Mouse (Mus musculus) adrenal gland, postnatal 36 days (tissue): ENCODE results near the gene Shc1. TPM values are rescaled to one million over a fixed set of nuclear protein-coding genes. Genes with fewer than 3 reads are reported as not detected.

Source experiments
- DNase-seq, 2 experiments: peaks; one replicate each; pipeline ENCODE4 v3.0.0; 2021; ENCODE audit warnings: mixed read lengths in 1 of 2
- total RNA-seq, 2 experiments: library from RNA; stranded (reverse); gene quantifications; 2 replicates each; pipeline ENCODE4 v1.2.3; 2021

The Shc1 gene
- total RNA-seq, 2 experiments from 2014 or later, result 89.6 to 93.7 TPM

DNA sequence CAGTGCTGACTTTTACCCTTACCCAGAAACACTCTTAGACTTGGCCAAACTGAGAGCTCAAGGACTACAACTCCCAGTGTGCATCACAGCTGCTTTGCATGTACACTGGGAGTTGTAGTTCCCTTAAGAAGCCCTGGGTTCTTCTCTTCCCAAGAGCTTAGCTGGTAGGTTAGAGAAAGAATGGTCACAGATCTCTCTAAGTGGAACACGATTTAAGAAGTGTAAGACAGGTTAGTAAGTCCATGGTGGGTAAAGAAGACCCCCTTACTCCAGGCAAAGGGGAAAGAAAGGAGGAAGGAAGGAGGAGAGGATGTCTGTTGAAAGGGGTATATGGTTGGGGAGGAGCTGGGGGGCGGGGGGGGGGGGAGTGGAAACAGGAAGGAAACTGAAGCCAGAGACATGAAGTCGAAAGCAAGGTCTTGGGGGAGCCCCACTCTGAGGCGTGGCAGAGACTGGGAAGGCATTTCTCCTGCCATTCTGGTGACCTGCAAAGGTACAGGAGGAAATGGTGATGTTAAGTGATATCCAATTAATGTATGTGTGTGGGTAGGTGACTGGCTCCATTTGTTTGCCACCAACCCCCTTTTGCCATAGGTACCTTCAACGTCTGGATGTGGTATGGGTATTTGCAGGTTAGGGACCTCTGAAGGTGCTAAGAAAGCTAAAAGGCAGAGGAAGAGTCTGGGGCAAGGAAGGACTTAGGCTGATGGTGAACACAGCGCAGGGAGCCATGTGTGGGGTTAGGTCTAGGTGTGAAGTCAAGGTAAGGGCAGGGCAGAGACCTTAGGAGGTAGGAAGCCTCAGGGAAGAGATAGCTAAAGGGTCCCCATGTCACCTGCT is 29.1 kb upstream of the Shc1 start:
- no peak for DNase-seq

DNA sequence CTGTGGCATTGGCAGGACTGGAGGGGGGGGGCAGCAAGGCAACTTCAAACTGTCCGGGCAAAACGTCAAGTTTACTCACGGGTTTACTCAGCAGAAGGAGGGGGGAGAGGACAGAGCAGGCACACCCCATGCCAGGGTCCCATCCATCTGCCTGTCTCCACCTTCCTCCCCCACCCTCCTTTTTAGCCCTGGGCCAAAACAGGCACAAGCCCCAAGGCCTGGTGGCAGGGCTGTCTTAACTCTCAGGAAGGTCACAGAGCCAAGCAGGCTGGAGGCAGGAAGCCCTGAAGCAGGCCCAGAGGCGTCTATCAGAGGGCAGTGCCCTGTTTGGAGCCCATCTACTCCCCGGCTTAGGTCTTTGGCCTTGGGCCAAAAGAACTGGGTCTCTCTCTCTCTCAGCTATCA is 28.1 kb upstream of the Shc1 start:
- DNase-seq, result peak; percentile 81 to 88

DNA sequence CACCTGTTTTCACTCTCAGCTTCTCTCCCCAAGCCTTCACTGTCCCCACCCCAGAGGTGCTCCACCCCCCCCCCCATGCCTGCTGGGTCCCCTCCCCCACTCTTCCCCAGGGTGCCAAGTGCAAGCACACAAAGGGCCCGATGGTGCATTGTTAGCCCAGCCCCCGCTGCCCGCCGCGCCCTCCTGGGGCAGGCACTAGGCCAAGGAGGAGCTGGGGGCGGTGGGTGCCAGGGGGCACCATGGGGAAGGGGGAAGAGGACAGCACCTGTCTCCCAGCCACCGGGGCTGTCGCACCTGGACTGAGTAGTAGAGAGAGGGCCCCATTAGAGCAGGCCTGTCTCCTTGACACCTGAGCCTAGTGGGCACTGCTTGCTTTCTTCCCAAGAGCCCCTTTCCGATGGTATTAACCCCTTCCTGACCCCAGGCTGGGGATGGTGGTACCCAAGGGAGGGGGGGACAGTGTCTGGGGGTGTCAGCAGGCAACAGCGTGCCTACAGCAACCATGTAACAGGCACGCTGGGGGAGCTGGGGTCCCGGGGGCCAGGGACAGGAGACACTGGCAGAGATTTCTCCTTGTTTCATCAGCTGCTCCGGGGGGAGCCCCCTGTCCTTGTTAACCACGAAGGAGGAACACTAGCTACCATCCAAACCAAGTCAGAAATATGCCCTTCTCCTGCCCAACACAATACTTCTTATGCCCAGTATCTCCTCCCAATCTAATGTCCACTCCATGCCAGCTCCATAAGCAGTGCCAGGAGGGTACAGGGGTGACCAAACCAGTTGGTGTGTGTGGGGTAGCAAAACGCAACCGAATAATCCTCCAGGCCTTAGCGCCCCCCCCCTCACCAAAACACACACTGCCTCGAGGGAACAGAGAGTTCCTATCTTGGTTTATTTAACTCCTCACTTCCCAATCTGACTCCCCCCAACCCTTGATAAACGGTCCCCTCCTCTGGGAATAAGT is 27.3 kb upstream of the Shc1 start:
- peak; percentile 47 to 60 for DNase-seq

DNA sequence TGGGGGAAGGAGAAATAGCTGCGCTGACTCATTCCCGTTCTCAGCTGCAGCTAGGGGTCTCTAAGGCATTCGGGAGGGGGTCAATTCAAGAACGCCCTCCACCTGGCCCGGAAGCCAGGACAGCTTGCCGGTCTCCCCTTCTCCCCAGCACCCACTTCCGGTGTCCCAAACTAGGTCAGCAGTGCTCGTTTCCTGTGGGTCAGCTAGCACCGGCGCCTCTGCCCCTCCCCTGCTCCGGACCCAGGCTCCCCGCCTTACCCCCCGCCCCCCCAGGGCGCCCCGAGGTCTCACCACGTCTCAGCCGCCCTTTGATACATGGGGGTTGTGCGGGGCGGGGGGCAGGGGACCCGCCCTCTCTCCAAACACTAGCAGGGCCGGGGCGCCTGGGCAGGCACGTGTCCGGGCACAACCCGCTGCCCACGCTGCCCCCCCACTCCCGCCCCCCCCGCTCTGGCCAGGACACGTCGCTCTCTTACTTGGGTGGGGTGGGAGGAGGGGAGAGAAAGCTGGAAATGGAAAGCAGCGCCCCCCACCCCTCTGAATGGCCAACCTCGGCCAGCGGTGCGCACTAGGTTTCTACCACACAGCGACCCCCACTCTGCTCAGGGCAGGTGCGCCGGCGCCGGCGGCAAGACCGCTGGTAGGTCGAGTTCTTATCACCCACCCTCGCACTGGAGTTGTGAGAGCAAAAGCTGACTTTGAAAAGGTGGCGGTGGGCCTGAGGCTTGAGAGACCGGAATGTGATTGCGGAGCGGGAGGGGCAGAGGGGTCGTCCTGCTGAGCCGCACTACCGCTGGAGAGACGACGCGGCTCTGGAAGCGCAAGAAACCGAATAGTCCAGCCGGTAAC is 26.4 kb upstream of the Shc1 start:
- peak; percentile 85 to 86 for DNase-seq

DNA sequence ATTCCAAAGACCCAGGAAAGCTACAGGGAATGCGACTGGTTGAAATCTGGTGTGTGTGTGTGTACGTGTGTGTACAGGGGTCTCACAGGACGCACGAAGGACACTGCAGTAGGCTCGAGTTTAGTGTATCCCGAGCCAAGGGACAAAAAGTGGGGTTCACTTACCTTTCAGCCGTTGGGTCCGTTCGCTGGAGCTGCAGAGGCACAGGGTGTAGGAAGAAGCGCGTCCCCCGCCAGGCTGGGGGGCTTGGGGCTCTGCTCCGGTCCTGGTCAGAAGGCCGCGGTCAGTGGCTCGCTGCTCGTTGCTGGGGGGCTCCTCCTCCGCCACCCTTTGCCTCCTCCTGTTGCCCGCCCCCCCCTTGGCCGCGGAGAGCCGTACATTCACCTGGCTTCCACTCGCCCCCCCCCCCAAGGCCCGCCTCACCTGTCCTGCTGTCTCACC is 25.4 kb upstream of the Shc1 start:
- DNase-seq, result peak; percentile 45 to 67

DNA sequence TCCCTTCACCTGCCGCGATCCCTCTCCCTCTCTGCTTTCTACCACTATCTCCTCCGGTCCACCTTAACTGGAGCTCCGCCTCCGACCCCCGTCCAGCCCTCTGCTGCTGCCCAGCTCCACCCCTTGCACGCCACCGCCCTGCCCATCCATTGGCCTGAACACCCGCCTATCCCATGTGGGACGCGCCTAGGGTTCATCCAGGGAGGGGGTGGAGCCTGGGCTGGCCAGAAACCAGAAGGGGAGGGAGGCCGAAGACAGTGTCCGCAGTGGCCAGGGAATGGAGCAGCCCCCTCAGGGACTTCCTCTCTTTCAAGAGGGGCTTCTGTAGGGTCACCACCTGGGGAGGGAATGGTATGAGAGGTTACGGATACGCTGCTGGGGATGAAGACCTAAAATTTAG is 24.6 kb upstream of the Shc1 start:
- DNase-seq, result peak; percentile 100

DNA sequence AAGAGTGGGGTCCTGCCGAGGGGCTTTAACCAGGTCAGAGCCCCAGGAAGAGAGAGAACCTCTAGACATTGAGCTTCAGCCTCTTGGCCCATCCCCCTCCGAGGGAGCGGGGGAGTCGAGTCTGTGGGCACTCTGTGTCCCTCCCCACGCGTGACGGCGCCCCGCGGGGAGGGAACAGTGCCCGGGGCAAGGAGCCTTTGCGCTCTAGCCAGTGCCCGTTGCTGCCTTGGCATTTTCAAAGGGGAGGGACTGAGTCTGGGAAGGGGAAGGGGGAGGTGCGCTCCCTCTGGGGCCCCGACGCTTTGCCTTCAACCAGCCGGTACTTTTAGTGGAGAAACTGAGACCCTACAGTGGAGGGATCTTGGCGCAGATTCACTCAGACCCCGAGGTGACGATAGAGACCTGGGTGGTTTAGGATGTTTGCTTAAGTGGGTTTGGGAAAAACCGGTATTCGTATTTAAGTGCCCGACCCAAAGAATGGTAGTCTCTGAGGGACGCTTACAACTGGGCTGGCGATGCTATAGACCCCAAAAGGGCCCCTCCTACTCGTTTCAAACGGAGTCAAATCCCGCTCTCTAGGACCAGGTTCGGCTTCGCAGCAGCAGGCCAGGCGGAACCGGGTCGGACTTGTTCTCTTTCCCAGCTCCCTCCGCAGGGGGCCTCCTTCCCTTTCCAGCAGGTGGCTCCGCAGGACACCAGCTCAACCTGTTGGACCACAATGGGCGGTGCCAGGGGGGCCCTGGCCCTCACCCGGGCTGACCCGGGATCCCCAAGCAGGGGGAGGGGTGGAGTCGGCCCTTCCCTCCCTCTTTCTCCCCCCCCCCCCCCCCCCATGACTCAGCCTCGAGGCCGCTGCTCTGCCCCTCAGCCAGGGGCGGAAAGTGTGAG is 24.0 kb upstream of the Shc1 start, which contains the start of gene Zbtb7b:
Gene Zbtb7b, minus strand, starts transcription at position 771 of the 888 bp plus-strand sequence.
- peak; percentile 90 to 94 for DNase-seq

DNA sequence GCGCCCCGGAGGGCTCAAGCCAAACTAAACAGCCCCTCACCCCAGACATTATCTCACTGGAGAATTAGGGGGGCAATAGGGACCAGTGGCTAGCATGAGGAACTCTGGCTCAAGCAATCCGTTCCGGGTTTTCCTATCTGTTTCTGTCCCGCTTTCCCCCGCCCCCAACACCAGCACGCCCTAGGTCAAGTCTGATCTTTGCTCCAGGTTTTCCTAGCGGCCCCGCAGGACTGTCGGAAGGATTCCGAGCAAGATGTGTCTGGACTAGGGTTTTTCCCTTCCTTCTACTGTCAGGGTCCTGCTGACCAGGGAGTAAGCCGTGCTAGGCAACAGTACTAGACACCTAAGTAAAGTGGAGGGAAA is 23.4 kb upstream of the Shc1 start:
- peak; percentile 82 to 88 for DNase-seq

DNA sequence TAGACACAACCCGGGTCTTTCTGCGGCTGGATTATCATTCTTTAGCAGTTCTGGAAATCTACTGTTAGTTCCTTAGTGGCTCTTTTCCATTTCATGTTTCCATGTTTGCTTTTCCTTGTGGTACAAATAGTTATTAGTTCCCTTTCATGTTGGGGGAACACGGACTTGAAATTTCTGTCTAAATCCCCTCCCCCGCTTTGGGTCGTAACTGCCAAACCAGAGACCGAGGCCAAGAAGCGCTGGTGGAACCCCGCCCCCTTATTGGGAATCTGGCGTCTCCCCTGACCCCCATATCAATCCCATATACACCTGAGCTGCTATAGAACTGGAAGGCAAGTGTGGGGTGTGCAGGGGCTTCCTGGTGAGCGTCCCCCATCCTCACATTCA is 22.8 kb upstream of the Shc1 start:
- peak in 1 of 2 experiments; percentile 53 for DNase-seq

DNA sequence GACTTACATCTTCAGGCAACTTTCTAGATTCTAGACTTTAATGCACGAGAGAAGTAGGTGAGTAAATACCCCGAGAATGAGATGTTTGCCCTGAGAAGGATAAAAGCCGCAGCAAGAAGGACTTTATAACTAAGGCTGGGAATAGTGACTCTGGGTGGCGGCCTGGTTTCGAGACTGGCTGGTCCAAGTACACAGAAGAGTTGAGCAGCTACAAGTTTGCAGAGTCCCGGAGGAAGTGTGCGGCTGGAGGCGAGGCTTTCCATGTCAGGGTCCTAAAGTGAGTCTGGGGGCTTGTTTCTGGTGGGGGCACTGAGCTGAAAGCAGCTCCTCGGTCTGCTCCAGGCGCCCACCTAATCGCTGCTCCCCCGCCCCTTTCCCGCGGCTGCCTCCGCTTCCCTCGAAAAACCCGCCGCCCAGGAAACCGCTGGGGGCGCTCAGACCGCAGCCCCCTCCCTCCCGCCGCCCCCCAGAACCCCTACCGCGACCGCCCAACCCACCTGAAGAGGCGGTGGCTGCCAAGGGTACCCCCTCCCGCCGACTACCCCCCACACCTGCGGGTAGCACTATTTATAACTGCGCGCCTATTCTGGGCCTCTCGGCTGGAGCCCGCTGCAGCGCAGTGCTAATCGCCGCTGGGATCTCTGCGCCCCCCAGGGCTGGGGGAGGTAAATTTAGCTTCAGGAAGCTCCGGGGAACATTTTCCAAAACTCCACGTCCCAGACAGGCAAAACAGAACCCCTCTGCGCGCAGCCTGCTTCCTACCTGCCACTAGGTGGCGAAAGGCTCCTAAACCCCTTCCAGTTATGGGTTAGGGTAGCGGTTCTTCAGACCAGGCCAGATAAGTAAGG is 22.2 kb upstream of the Shc1 start:
- peak; percentile 75 to 80 for DNase-seq

DNA sequence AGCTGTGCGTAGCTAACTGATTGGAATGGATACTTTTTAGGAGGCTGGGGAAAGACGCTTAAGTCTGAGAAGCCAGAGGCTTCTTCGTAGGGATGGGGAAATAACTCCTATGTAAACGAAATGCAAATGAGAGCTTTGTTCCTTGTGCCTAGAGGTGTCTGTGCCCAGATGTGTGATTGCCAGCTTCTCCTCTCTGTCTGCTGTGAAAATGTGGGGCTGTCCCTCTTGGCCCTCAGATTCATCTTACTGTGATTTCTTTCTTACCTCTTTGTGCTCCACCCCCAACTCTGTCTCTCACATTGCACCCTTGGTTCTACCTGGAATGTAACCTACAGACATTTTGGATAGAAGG is 21.6 kb upstream of the Shc1 start:
- no peak for DNase-seq

DNA sequence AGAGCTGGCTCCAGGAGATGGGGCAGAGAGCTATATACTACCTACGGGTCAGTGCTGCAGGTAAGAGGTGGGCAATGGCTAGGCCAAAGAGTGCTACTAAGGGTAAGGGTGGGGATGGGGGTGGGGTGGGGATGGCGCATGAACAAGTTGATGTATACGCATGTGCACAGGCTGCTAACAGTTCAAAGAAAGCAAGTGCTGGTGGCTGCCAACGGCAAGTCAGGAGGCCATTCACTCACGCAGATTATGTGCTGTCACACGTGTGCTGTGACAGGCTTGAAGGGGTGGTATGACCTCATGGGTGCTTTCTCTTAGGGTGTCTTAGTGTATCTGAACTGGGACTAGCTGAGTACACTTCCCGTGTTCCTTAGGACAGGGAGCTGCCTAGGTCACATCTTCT is 16.9 kb upstream of the Shc1 start:
- no peak for DNase-seq

DNA sequence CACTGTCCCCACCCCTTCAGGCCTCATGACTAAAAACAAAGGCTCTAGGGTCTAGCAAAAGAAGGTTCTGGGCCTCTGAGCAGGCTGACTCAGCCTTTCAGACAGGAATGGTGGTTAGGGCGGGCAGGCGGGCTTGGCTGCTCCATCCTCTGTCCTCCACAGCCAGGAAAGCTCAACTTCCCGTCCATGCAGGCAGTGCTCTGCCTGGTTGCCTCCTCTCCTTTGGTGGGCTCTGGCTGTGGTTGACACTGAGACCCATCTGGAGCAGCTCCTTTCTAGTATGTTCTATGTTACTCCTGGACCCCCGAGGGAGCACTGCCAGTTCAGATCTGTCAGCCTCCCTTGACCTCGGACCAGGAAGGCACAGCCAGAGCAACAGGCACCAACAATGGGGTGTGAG is 15.6 kb upstream of the Shc1 start, which contains the start of gene Lenep:
Gene Lenep, minus strand, starts transcription at position 101 of the 400 bp plus-strand sequence.
- DNase-seq, result no peak

DNA sequence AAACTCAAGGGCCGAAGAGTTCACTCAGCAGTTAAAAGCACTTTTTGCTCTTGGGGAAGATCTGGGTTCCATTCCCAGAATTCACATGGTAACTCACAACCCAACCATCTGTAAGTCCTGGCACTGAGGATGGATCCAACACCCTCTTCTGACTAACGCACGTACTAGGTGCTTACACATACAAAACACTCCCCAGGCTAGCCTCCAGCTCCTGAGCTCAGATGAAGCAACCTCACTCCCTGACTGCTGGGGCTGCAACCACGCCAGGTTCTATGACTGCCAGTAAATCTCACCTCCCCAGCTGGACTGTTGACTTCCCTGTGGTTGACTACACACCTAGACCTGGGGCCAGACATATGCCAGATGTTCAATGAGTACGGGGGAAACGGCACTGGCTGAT is 11.4 kb upstream of the Shc1 start:
- DNase-seq, result no peak

DNA sequence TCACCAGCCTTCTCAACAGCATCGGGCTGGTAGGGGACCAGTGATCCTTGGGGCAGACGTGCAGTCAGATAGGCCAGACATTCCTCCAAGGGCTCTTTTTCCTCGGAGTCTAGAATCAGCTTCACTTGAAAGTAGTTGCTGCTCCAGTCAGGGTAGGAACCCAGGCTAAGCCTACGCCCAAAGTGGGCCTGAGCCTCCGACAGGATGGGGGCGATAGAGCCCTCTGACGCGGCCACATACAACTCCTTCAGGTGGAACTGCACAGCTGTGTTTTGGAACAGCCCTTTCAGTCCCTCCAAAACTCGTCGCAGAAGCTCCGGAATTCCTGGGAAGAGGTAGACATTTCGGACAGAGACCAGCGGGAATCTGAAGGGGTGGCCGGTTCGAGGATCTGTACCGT is 9.8 kb upstream of the Shc1 start:
- DNase-seq, result no peak

DNA sequence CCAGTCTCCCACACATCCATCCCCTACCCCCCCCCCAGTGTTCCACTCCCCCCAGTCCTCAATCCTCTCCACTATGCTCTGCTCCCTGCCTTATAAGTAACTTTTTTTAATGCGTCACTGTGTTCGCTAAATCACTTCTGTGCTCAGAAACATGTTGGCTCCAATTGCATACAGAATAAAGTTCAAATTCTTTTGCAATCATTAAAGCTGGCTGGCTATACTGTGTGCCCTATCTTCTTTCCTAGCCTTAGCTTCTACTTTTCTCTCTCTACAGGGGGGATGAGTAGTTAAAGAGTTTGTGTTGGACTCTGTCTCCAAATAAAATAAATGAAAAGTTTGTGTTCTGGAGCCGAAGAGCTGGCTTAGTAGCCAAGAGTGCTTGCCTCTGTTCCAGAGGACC is 8.5 kb upstream of the Shc1 start:
- DNase-seq, result no peak

DNA sequence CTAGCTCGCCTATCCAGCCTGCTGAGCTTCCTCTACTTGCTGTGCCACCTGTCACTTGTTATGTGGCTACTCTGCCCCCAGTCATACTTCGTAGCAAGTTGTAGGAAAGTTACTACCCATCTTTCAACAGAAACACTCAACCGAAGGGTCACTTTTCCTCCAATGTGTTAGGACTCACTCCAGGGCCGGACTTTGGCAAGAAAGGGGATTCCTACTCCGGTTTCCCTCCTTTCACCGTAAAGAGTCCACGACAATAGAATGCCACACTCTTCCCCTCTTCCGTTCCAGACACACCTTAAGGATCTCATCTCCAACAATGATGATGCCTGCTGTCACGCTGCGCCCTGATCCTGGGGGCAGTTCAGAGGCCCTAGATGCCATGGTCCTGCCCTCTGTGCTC is 7.4 kb upstream of the Shc1 start:
- no peak for DNase-seq

DNA sequence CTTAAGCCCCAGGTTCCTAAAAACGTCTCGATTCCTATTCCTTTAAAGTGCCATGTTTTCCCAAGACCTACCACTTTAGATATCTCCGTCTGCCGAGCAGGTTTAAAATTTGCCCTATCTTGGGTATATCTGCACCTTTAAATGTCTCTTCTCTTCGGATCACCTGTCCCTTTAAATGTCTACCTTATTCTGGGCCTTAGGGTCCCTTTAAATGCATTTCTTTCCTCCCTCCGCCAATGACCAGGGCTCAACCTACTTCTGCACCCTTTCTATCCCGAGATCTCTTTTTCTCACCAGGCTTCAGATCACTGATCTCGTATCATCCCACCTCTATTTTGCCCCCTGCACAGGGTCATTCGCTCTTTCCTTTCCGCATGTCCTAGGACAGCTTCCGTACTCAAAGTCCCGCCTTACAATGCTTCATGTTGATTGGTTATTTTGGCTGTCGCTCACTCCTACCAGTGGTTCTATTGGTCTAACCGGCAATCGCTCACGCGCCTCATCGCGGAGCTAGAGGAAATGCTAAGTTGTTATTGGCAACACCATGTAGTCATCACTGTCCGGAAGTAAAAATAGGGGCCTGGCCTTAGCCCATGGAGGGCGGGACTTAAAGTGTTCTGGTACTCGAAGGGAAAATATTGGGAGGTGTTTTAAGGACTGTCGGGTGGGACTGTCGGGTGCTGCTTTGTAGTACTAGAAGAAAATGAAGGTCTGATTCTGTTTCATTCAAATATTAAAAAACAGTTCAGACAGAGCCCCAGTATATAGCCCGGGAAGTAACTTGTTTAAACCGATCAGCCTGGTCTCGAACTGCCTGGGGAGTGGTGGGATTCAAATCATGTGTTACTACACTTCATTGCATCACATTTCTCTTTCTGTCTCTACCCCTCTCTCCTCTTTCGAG is 6.5 kb upstream of the Shc1 start, which contains the start of gene Flad1:
Gene Flad1, minus strand, starts transcription at position 381 of the 904 bp plus-strand sequence.
- DNase-seq, result peak; percentile 91 to 94

DNA sequence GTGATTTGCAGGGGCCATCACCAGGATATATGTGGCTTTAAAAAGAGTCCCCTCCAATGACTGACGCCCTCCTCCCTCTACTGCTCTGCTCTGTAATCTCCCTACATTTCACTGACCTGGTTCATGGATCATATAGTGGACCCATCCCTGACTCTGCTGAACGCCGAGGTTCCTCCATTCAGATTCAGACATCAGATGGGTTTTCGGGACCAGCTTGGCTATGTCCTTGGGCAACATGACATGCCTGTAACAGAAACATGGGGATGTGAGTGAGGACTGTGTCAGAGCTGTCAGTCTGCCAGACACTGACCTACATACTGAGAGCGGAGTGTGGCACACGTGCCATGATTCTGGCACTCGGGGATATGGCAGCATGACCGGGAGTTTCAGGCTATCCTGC is 2.1 kb upstream of the Shc1 start:
- DNase-seq, result no peak
